18 mouse cellular contexts compared by ENCODE assay signal in genomic region chr15:7961489-7961888, GRCm38 (mm10).
DNase-seq lines count a peak whose midpoint lies in the region; ATAC-seq lines count a peak whose summit lies in the region.
"Had no signal": no experiment of that assay in that cellular context is flagged by ENCODE, and none has a peak within 500 bp of the region (broad histone marks: within the 10 kb centered on the region; RNA-seq: fewer than 3 reads in every experiment).

No protein-coding gene starts in this region.

- ATAC-seq in midbrain, embryonic 12.5 days (ENCODE audit: low FRiP score, low read depth), result peak; percentile 58; the same call in 1 of the 2 replicates
- no peak for ATAC-seq in midbrain, embryonic 13.5 days

- H3K27me3 ChIP-seq in midbrain, embryonic 12.5 days, result no peaks in the 10 kb centered on the region
- H3K27me3 ChIP-seq in midbrain, embryonic 13.5 days, result no peaks in the 10 kb centered on the region
- H3K27me3 ChIP-seq: embryonic facial prominence, embryonic 15.5 days; heart, embryonic 12.5 days; hindbrain, embryonic 15.5 days had no signal

- no peak overlapping the region for H3K4me2 ChIP-seq in midbrain, embryonic 12.5 days (replicated peaks)
- no peak overlapping the region for H3K4me2 ChIP-seq in midbrain, embryonic 13.5 days (replicated peaks)
- H3K4me2 ChIP-seq: embryonic facial prominence, embryonic 15.5 days; heart, embryonic 12.5 days; hindbrain, embryonic 15.5 days had no signal

- no peak overlapping the region for H3K4me3 ChIP-seq in midbrain, embryonic 12.5 days
- no peak overlapping the region for H3K4me3 ChIP-seq in midbrain, embryonic 13.5 days (replicated peaks)
- H3K4me3 ChIP-seq: embryonic facial prominence, embryonic 15.5 days; erythroblast, embryonic 14.5 days; gastrocnemius, adult 2 months; heart, embryonic 12.5 days; hindbrain, embryonic 15.5 days had no signal

- no peaks in the 10 kb centered on the region for H3K4me1 ChIP-seq in midbrain, embryonic 12.5 days
- H3K4me1 ChIP-seq in midbrain, embryonic 13.5 days (replicated peaks), result no peaks in the 10 kb centered on the region
- H3K4me1 ChIP-seq: embryonic facial prominence, embryonic 15.5 days; heart, embryonic 12.5 days; hindbrain, embryonic 15.5 days had no signal

- 18% methylated on average over 2 of the region's 2 CpGs for WGBS in midbrain, embryonic 12.5 days
- 21% methylated on average over 2 of the region's 2 CpGs for WGBS in midbrain, embryonic 13.5 days

- H3K9ac ChIP-seq in midbrain, embryonic 12.5 days (replicated peaks), result no peak overlapping the region
- H3K9ac ChIP-seq in midbrain, embryonic 13.5 days (replicated peaks), result no peak overlapping the region
- H3K9ac ChIP-seq: embryonic facial prominence, embryonic 15.5 days; heart, embryonic 12.5 days; hindbrain, embryonic 15.5 days had no signal

- no peaks in the 10 kb centered on the region for H3K36me3 ChIP-seq in midbrain, embryonic 12.5 days
- peaks cover 3% of the 10 kb centered on the region; the same call in 1 of the 2 replicates for H3K36me3 ChIP-seq in midbrain, embryonic 13.5 days
- H3K36me3 ChIP-seq: embryonic facial prominence, embryonic 15.5 days; heart, embryonic 12.5 days; hindbrain, embryonic 15.5 days had no signal

- H3K27ac ChIP-seq in midbrain, embryonic 12.5 days (replicated peaks), result no peak overlapping the region
- H3K27ac ChIP-seq in midbrain, embryonic 13.5 days, result no peak overlapping the region
- H3K27ac ChIP-seq: embryonic facial prominence, embryonic 15.5 days; gastrocnemius, adult 2 months; hindbrain, embryonic 15.5 days had no signal

- H3K9me3 ChIP-seq in midbrain, embryonic 12.5 days, result no peaks in the 10 kb centered on the region
- H3K9me3 ChIP-seq in midbrain, embryonic 13.5 days, result no peaks in the 10 kb centered on the region
- H3K9me3 ChIP-seq: embryonic facial prominence, embryonic 15.5 days; heart, embryonic 12.5 days; hindbrain, embryonic 15.5 days had no signal

- peak; percentile 16 for DNase-seq in adrenal gland, postnatal 36 days
- DNase-seq in adrenal gland, postnatal 4 days (ENCODE audit: low spot score in 2 of 2), result no peak
- DNase-seq in ES-CJ7 (ENCODE audit: low read depth, low spot score) (peak; percentile 48), ZHBTc4 (ENCODE audit: low read depth, low spot score) (peak; percentile 52)
- no peak for DNase-seq in layer of hippocampus, adult 9-10 months (ENCODE audit: low spot score)
- DNase-seq: adrenal gland, postnatal 14 days; cerebellum, adult 11 months; cerebellum, adult 8-10 months; cerebellum, postnatal 14 days; embryo, embryonic 11 days; gastrocnemius, adult 2 months; gastrocnemius, postnatal 25 days had no signal

Comparison
In these comparisons a context has a peak if more than half of its experiments do, and no peak if none do; other contexts are left out.
1. DNase-seq: peak in adrenal gland, postnatal 36 days (2 of 2), ES-CJ7 (single experiment) and ZHBTc4 (single experiment); none in adrenal gland, postnatal 4 days (0 of 2) and layer of hippocampus, adult 9-10 months (single experiment).